Mouse (Mus musculus): ENCODE measurements around the gene Dnajb2. TPM values are rescaled to one million over a fixed set of nuclear protein-coding genes. Genes with fewer than 3 reads are reported as not detected.

Dnajb2 gene
- polyA plus RNA-seq, 1 experiment = 54.1 TPM

- no peak for TF ChIP-seq TCF3 (IDR thresholded peaks at IDR 0.05; ENCODE audit: insufficient read length, low read depth)
- TF ChIP-seq MYOD1 (IDR thresholded peaks at IDR 0.05; ENCODE audit: control insufficient read depth in 1 of 3, insufficient read length in 2 of 3, low read depth in 2 of 3) = no peak
- TF ChIP-seq TCF12 (IDR thresholded peaks at IDR 0.05; ENCODE audit: insufficient read depth, poor library complexity, severe bottlenecking) = no peak
- TF ChIP-seq E2F4 (IDR thresholded peaks at IDR 0.05; ENCODE audit: insufficient read depth) = no peak
- no peak for TF ChIP-seq REST (IDR thresholded peaks at IDR 0.05; ENCODE audit: insufficient read depth, insufficient read length)
- TF ChIP-seq USF1 (IDR thresholded peaks at IDR 0.05; ENCODE audit: low read depth) = no peak
- no peak for TF ChIP-seq POLR2AphosphoS2 (IDR thresholded peaks at IDR 0.05; ENCODE audit: insufficient read length, low read depth)
- TF ChIP-seq MYOG (IDR thresholded peaks at IDR 0.05; ENCODE audit: control insufficient read depth in 1 of 3, insufficient read depth in 1 of 3, insufficient read length in 2 of 3, low read depth in 2 of 3) = no peak
- peaks cover 10% of the 10 kb centered on the region for H3K36me3 ChIP-seq (ENCODE audit: control insufficient read depth, insufficient read depth)
- no peak overlapping the region for H3K4me3 ChIP-seq
- H3ac ChIP-seq (ENCODE audit: control insufficient read depth, insufficient read length) = no peak overlapping the region
- H3K4me2 ChIP-seq (ENCODE audit: low read depth) = no peak overlapping the region
- no peaks in the 10 kb centered on the region for H3K27me3 ChIP-seq (ENCODE audit: control insufficient read depth, insufficient read depth, insufficient read length)
- peaks cover 22% of the 10 kb centered on the region for H3K79me2 ChIP-seq (ENCODE audit: control insufficient read depth, insufficient read depth)
Measured at GRCm38 (mm10) chr1:75208967-75209678, 27.1 kb upstream of the Dnajb2 start.

GRCm38 (mm10) chr1:75210136-75211087 is 25.8 kb upstream of the Dnajb2 start, which contains the start of the genes Glb1l and Stk16:
Gene Glb1l, minus strand, starts transcription at chr1:75210813.
Gene Stk16, plus strand, starts transcription at chr1:75210838.
- Histone ChIP-seq H3K27me3 (ENCODE audit: control insufficient read depth, insufficient read depth, insufficient read length) (no peaks in the 10 kb centered on the region), H3ac (ENCODE audit: control insufficient read depth, insufficient read length) (peak within 1 kb of the TSS; percentile 64), H3K36me3 (ENCODE audit: control insufficient read depth, insufficient read depth) (peaks cover 20% of the 10 kb centered on the region), H3K4me3 (peak within 1 kb of the TSS; percentile 88), H3K4me2 (ENCODE audit: low read depth) (peak within 1 kb of the TSS; percentile 94), H3K79me2 (ENCODE audit: control insufficient read depth, insufficient read depth) (peaks cover 27% of the 10 kb centered on the region)
- TF ChIP-seq SRF (IDR thresholded peaks at IDR 0.05; ENCODE audit: control insufficient read depth, insufficient read length, low read depth) = peak; percentile 27
- peak; percentile 91 for TF ChIP-seq POLR2AphosphoS2 (IDR thresholded peaks at IDR 0.05; ENCODE audit: insufficient read length, low read depth)
- no peak for TF ChIP-seq CEBPB (IDR thresholded peaks at IDR 0.05; ENCODE audit: insufficient read depth, poor library complexity, severe bottlenecking)
- no peak for TF ChIP-seq TCF3 (IDR thresholded peaks at IDR 0.05; ENCODE audit: insufficient read length, low read depth)
- TF ChIP-seq POLR2A (IDR thresholded peaks at IDR 0.05; ENCODE audit: insufficient read length, low read depth) = peak; percentile 88

GRCm38 (mm10) chr1:75211141-75211708 is 25.0 kb upstream of the Dnajb2 start:
- TF ChIP-seq SRF (IDR thresholded peaks at IDR 0.05; ENCODE audit: control insufficient read depth, insufficient read length, low read depth) = no peak
- TF ChIP-seq POLR2AphosphoS2 (IDR thresholded peaks at IDR 0.05; ENCODE audit: insufficient read length, low read depth) = peak; percentile 56
- Histone ChIP-seq H3K4me2 (ENCODE audit: low read depth) (peak overlapping the region; percentile 94), H3K36me3 (ENCODE audit: control insufficient read depth, insufficient read depth) (peaks cover 22% of the 10 kb centered on the region), H3ac (ENCODE audit: control insufficient read depth, insufficient read length) (peak overlapping the region; percentile 64), H3K4me3 (peak overlapping the region; percentile 88), H3K79me2 (ENCODE audit: control insufficient read depth, insufficient read depth) (peaks cover 30% of the 10 kb centered on the region), H3K27me3 (ENCODE audit: control insufficient read depth, insufficient read depth, insufficient read length) (no peaks in the 10 kb centered on the region)

- Histone ChIP-seq H3ac (ENCODE audit: control insufficient read depth, insufficient read length) (no peak overlapping the region), H3K79me2 (ENCODE audit: control insufficient read depth, insufficient read depth) (peaks cover 40% of the 10 kb centered on the region), H3K4me2 (ENCODE audit: low read depth) (peak overlapping the region; percentile 94), H3K36me3 (ENCODE audit: control insufficient read depth, insufficient read depth) (peaks cover 22% of the 10 kb centered on the region), H3K27me3 (ENCODE audit: control insufficient read depth, insufficient read depth, insufficient read length) (no peaks in the 10 kb centered on the region), H3K4me3 (peak overlapping the region; percentile 88)
- no peak for TF ChIP-seq CEBPB (IDR thresholded peaks at IDR 0.05; ENCODE audit: insufficient read depth, poor library complexity, severe bottlenecking)
- TF ChIP-seq POLR2AphosphoS2 (IDR thresholded peaks at IDR 0.05; ENCODE audit: insufficient read length, low read depth) = peak; percentile 21
- no peak for TF ChIP-seq TCF12 (IDR thresholded peaks at IDR 0.05; ENCODE audit: insufficient read depth, poor library complexity, severe bottlenecking)
Measured at GRCm38 (mm10) chr1:75212542-75212941, 23.7 kb upstream of the Dnajb2 start.

GRCm38 (mm10) chr1:75213096-75213495 is 23.1 kb upstream of the Dnajb2 start:
- Histone ChIP-seq H3K36me3 (ENCODE audit: control insufficient read depth, insufficient read depth) (peaks cover 22% of the 10 kb centered on the region), H3ac (ENCODE audit: control insufficient read depth, insufficient read length) (no peak overlapping the region), H3K27me3 (ENCODE audit: control insufficient read depth, insufficient read depth, insufficient read length) (no peaks in the 10 kb centered on the region), H3K79me2 (ENCODE audit: control insufficient read depth, insufficient read depth) (peaks cover 46% of the 10 kb centered on the region), H3K4me3 (no peak overlapping the region), H3K4me2 (ENCODE audit: low read depth) (no peak overlapping the region)
- TF ChIP-seq E2F4 (IDR thresholded peaks at IDR 0.05; ENCODE audit: insufficient read depth) (no peak), TCF12 (IDR thresholded peaks at IDR 0.05; ENCODE audit: insufficient read depth, poor library complexity, severe bottlenecking) (no peak), USF1 (IDR thresholded peaks at IDR 0.05; ENCODE audit: low read depth) (no peak), CEBPB (IDR thresholded peaks at IDR 0.05; ENCODE audit: insufficient read depth, poor library complexity, severe bottlenecking) (no peak), POLR2A (IDR thresholded peaks at IDR 0.05; ENCODE audit: insufficient read length, low read depth) (no peak), MYOD1 (IDR thresholded peaks at IDR 0.05; ENCODE audit: control insufficient read depth in 1 of 3, insufficient read length in 2 of 3, low read depth in 2 of 3) (no peak), MYOG (IDR thresholded peaks at IDR 0.05; ENCODE audit: control insufficient read depth in 1 of 3, insufficient read depth in 1 of 3, insufficient read length in 2 of 3, low read depth in 2 of 3) (no peak), TCF3 (IDR thresholded peaks at IDR 0.05; ENCODE audit: insufficient read length, low read depth) (no peak), SRF (IDR thresholded peaks at IDR 0.05; ENCODE audit: control insufficient read depth, insufficient read length, low read depth) (no peak), REST (IDR thresholded peaks at IDR 0.05; ENCODE audit: insufficient read depth, insufficient read length) (no peak), POLR2AphosphoS2 (IDR thresholded peaks at IDR 0.05; ENCODE audit: insufficient read length, low read depth) (no peak), MAX (IDR thresholded peaks at IDR 0.05; ENCODE audit: low read depth) (no peak)
